Mouse (Mus musculus) B cell, adult (primary cell): ENCODE data around the gene Homer3. TPM values are rescaled to one million over a fixed set of nuclear protein-coding genes. Genes with fewer than 3 reads are reported as not detected.

Experiments
- total RNA-seq: library from RNA; stranded (reverse); gene quantifications from 4 replicates; pipeline ENCODE4 v1.2.4, GENCODE M21; 2023; ENCODE audit not compliant: inconsistent age

Homer3 gene
- total RNA-seq: 7.0 to 10.2 TPM (median 8.9 TPM) in 4 replicates

DNA sequence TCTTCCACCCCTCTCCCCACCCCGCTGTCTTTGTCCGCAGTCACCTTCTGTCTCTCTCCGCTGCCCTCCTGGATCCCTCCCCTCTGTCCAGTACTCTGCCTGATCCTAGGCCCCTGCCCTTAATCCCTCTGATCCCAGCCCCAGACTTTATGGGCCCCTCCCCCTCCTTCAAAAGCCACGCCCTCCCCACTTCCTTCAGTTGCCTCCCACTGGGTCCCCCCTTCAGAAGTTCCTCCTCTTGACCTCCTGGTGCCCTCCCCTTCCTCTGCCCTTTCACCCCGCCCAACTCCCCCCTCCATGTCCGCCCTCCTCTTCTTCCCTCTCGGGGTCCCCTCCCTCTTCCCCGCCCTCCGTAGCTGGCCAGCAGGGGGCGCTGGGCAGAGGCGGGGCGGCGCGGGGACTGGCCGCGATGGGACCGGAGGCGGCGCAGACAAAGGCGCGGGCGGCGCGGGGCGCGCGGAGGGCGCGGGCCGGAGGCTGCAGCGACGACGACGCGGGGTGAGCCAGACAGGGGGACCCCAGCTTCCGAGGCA, at the start of gene Homer3:
Gene Homer3 (plus strand): TSS at position 225 of the 533 bp plus-strand sequence.

DNA sequence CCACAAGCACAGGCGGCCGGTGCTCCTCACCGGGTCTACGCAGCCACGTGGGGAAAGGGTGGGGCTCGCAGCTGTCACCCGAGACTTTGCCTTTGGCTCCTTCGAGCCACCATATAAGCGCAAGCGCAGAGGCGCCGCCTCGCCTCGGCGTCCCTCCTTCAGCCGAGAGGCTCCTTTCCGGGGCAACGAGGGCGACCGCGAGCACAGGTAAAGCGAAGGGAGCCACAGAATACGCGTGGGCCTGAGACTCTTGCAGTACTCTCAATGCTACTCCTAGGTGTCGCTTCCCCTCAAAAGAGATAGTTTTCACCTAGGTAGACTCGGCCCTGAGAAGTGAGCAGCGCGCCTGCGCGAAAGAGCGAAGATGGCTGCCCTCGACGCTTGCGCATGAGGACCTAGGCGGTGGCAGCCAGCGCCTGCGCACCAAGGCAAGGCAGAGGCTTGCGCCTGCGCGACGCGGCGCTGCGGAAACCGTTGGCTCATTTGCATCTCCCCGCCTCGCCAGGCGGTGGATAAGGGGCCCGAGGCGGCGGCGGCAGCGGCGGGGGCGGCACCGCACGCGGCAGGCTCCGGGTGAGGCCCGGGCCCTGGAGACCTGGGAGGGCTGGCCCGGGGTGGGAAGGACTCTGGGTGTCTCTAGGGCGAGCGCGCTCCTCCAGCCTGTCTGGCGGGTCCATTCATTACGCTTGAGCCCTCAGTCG, 48.4 kb upstream of the Homer3 start, which contains the start of the genes Sugp2 and Armc6:
Gene Sugp2 (plus strand): TSS at position 147 of the 701 bp plus-strand sequence.
Gene Armc6 (minus strand): TSS at position 387 of the 701 bp plus-strand sequence.

DNA sequence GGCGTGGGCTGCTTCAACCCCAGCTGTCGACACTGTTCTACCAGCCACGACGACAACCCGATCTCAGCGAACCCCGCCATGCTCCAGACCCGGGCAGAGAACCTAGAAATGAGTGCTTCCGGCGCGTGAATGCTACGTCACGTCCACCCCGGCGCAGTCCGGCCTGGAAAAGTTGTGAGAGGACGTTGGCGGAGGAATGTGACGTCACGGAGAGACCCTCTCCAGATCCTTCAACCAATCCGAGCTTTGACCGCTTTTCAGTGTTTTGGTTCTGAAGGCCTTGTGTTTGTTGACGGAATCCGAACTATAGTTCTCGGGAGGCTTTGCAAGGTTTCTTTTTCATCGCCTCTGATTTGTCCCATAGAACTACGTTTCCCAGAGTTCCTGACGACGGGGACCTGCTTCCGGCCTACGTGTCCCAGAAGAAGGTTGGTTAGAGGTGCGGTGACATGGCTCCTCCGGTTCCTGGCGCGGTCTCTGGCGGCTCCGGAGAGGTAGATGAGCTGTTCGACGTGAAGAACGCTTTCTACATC, 19.8 kb downstream of the Homer3 start, which contains the start of the genes Ddx49 and Cope:
Gene Ddx49 (minus strand): TSS at position 132 of the 533 bp plus-strand sequence.
Gene Cope (plus strand): TSS at position 161 of the 533 bp plus-strand sequence.

DNA sequence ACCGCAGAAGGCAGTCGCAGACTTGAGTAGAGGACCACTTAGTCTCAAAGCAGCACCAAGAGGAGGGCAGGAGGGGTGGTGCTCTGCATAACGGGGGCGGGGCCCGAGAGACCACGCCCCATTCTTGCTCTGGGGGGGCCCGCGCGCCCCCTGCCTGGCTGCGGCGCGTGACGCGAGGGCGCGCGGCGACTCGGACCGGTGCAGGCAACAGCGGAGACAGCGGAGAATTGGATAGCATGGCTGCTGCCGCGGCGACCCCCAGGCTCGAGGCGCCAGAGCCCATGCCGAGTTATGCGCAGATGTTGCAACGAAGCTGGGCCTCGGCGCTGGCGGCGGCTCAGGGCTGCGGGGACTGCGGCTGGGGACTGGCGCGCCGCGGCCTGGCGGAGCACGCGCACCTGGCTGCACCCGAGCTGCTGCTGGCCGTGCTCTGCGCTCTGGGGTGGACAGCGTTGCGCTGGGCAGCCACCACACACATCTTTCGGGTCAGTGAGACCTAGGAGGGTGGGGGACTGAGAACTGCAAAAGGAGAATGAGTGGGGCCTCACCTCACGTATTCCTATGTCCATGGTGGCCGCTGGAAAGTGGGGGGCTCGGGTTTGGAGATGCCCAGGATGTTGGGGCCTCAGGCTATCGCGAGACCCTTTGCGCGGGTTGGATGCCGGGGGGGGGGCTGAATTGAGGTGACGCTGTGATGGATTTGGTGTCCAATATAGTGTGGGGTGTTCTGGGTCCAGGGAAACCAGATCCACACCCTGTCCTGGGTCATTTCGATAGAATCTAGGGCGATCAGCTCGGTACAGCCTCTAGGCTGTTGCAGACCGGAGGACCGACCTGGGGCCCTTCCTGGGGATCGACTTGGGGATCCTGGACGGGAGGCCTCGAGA, 33.2 kb downstream of the Homer3 start, which contains the start of gene Cers1:
Gene Cers1 (plus strand): TSS at position 152 of the 887 bp plus-strand sequence.

DNA sequence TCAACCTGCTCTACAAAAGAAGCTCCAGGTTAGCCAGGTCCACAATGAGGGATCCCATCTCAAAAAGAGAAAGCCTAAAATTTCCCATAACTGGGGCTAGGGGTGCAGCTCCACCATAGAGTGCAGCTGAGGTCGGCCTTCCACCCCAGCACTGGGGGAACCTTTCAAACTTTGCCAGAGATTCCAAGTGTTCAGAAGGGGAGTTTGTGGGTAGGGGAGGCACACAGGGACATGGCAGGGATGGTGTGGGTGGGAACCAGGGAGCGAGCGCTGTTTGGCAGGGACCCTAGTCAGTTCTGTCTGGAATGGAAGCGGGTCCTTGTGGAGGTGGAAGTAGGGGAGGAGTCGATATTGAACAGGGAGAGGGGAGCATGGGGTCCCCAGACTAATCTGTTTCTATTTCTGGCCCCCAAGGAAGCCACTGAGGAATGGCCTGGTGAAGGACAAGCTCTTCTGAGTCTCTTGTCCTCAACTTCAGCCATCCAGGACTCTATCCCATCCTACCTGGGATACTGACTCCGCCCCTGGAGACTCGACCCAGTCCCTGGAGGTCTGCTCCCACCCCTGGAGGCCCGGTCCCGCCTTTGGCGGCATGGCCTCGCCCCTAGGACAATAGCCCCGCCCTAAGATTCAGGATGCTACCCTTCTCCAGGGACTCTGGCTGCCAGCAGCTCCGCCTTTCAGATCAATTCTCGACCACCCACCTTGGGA, 46.7 kb downstream of the Homer3 start, which contains the start of gene Gdf1:
Gene Gdf1 (plus strand): TSS at position 694 of the 711 bp plus-strand sequence.

Other genes starting within 250 kb of the Homer3 start
- gene Mau2, start 240.1 kb upstream of the Homer3 start, total RNA-seq: 125 to 133 TPM (median 128 TPM) in 4 replicates
- gene Sugp1, start 240.0 kb upstream of the Homer3 start, total RNA-seq: 41.6 to 48.4 TPM (median 45.4 TPM) in 4 replicates
- 0.35 to 0.66 TPM in 2 of 4 replicates, not detected in the others for gene Tm6sf2, start 209.9 kb upstream of the Homer3 start, total RNA-seq
- gene Hapln4, start 199.4 kb upstream of the Homer3 start, total RNA-seq: not detected in 4 replicates
- gene Ncan, start 162.0 kb upstream of the Homer3 start, total RNA-seq: 0.13 to 0.24 TPM (median 0.20 TPM) in 4 replicates
- 22.5 to 33.6 TPM (median 27.3 TPM) in 4 replicates for gene Nr2c2ap, start 151.5 kb upstream of the Homer3 start, total RNA-seq
- 30.4 to 37.4 TPM (median 32.7 TPM) in 4 replicates for gene Rfxank, start 143.7 kb upstream of the Homer3 start, total RNA-seq
- 46.7 to 62.2 TPM (median 55.3 TPM) in 4 replicates for gene Borcs8, start 143.3 kb upstream of the Homer3 start, total RNA-seq
- 1.6 to 4.9 TPM (median 3.8 TPM) in 4 replicates for gene Mef2b, start 143.1 kb upstream of the Homer3 start, total RNA-seq
- 42.7 to 53.5 TPM (median 46.6 TPM) in 4 replicates for gene Tmem161a, start 110.5 kb upstream of the Homer3 start, total RNA-seq
- gene Slc25a42, start 70.5 kb upstream of the Homer3 start, total RNA-seq: 5.0 to 6.2 TPM (median 5.4 TPM) in 4 replicates
- gene Sugp2, start 48.6 kb upstream of the Homer3 start, total RNA-seq: 63.2 to 81.3 TPM (median 69.3 TPM) in 4 replicates
- 6.2 to 12.6 TPM (median 7.9 TPM) in 4 replicates for gene Armc6, start 48.4 kb upstream of the Homer3 start, total RNA-seq
- gene Ddx49, start 19.7 kb downstream of the Homer3 start, total RNA-seq: 60.2 to 96.0 TPM (median 74.4 TPM) in 4 replicates
- gene Cope, start 19.7 kb downstream of the Homer3 start, total RNA-seq: 101 to 125 TPM (median 107 TPM) in 4 replicates
- not detected in 4 replicates for gene Cers1, start 32.9 kb downstream of the Homer3 start, total RNA-seq
- gene Gdf1, start 47.0 kb downstream of the Homer3 start, total RNA-seq: not detected in 4 replicates
- 70.0 to 77.0 TPM (median 72.2 TPM) in 4 replicates for gene Upf1, start 70.5 kb downstream of the Homer3 start, total RNA-seq
- gene Comp, start 90.7 kb downstream of the Homer3 start, total RNA-seq: 0.27 TPM in 1 of 4 replicates, not detected in the others
- gene Crtc1, start 156.8 kb downstream of the Homer3 start, total RNA-seq: 22.3 to 28.4 TPM (median 23.9 TPM) in 4 replicates
- 7.3 to 8.5 TPM (median 7.7 TPM) in 4 replicates for gene Klhl26, start 194.1 kb downstream of the Homer3 start, total RNA-seq
- not detected in 4 replicates for gene Tmem59l, start 204.5 kb downstream of the Homer3 start, total RNA-seq
- 1.4 TPM in 1 of 4 replicates, not detected in the others for gene Crlf1, start 210.3 kb downstream of the Homer3 start, total RNA-seq
- gene Rex1bd, start 223.9 kb downstream of the Homer3 start, total RNA-seq: 28.9 to 47.2 TPM (median 37.2 TPM) in 4 replicates
- 2,371 to 2,974 TPM (median 2,811 TPM) in 4 replicates for gene Uba52, start 228.0 kb downstream of the Homer3 start, total RNA-seq
- 246 to 268 TPM (median 258 TPM) in 4 replicates for gene Fkbp8, start 244.9 kb downstream of the Homer3 start, total RNA-seq
- gene Kxd1, start 245.1 kb downstream of the Homer3 start, total RNA-seq: 54.8 to 67.2 TPM (median 60.8 TPM) in 4 replicates